Mouse (Mus musculus) hindbrain, embryonic 11.5 days (tissue): ENCODE measurements at regions not wholly inside any gene's neighbourhood (a gene's known extent, or its start where the extent isn't known, plus 50 kb on each side); places are given as distances from the start of the nearest gene placed in this dataset.
A peak's percentile ranks its signal among the peaks of the same experiment; 100 is the strongest.

ENCODE experiments used
- ATAC-seq: fragments of 200-750 bp; cut with Nextera tagmentation; 2 replicates; pipeline ENCODE4 v1.8.0; 2017; ENCODE audit warnings: mild to moderate bottlenecking, moderate TSS enrichment, moderate library complexity; ENCODE audit not compliant: low FRiP score
- DNase-seq: peaks from one replicate; pipeline ENCODE4 v3.0.0-alpha.2; 2015; ENCODE audit warnings: low spot score
- H3K27ac ChIP-seq: fragments of 300-500 bp; sonication (generic); 2 replicates; pipeline ENCODE4 v1.5.1; 2014; ENCODE audit warnings: mild to moderate bottlenecking, low read depth, low read length
- H3K27me3 ChIP-seq: fragments of 300-500 bp; sonication (generic); 2 replicates; pipeline ENCODE4 v1.6.1; 2014; ENCODE audit warnings: mild to moderate bottlenecking, low read length, moderate library complexity, mixed read lengths; ENCODE audit not compliant: control insufficient read depth, insufficient read depth
- H3K36me3 ChIP-seq: fragments of 300-500 bp; sonication (generic); 2 replicates; pipeline ENCODE4 v1.6.1; 2014; ENCODE audit warnings: mild to moderate bottlenecking, low read length, moderate library complexity, mixed read lengths; ENCODE audit not compliant: control insufficient read depth, insufficient read depth
- H3K4me1 ChIP-seq: fragments of 300-500 bp; sonication (generic); replicated peaks from 2 replicates; pipeline ENCODE4 v1.6.1; 2014; ENCODE audit warnings: low read length, mixed read lengths; ENCODE audit not compliant: control insufficient read depth, insufficient read depth
- H3K4me2 ChIP-seq: fragments of 300-500 bp; sonication (generic); replicated peaks from 2 replicates; pipeline ENCODE4 v1.6.1; 2014; ENCODE audit warnings: mild to moderate bottlenecking, low read depth, low read length
- H3K4me3 ChIP-seq: fragments of 300-500 bp; sonication (generic); 2 replicates; pipeline ENCODE4 v1.5.1; 2014; ENCODE audit warnings: low read depth, low read length
- H3K9ac ChIP-seq: fragments of 300-500 bp; sonication (generic); 2 replicates; pipeline ENCODE4 v1.6.1; 2014; ENCODE audit warnings: low read depth, low read length
- H3K9me3 ChIP-seq: fragments of 300-500 bp; sonication (generic); 2 replicates; pipeline ENCODE4 v1.6.1; 2016; ENCODE audit warnings: low read length; ENCODE audit not compliant: control insufficient read depth
- WGBS: fragments of 180-500 bp; shearing (Covaris S2); extraction: QIAGEN DNeasy Blood & Tissue Kit; methylation state at CpG from one replicate; pipeline ENCODE4 v1.1.7; 2014; 5-methylcytosine and 5-hydroxymethylcytosine counted together

DNA sequence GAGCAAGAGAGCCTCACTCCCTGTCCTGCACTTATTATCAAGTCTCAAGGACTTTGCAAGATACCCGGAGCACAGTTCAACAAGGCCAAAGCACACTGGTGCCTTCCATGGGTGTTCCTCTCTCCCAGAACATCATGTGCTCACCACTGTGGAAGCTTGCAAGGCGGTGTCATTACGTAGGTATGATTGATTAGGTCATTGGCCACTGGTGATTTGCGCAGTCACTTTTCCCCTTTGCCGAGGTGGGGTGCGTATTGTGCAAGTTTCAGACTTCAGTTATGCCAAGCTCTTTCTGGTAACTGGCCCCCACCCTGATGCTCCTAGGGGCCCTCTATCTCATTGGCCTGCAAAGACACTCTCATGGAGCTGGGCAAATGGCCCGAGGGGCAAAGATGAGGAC is 98.3 kb upstream of the Errfi1 start:
- DNase-seq (no peak), ATAC-seq (no peak)
- H3K27ac ChIP-seq = no peak overlapping the region
- WGBS = 91% methylated on average over 7 of the region's 7 CpGs
- no peak overlapping the region for H3K4me3 ChIP-seq
- no peaks in the 10 kb centered on the region for H3K27me3 ChIP-seq
- H3K4me2 ChIP-seq = no peak overlapping the region
- H3K9me3 ChIP-seq = no peaks in the 10 kb centered on the region
- no peak overlapping the region for H3K9ac ChIP-seq
- peaks cover 7% of the 10 kb centered on the region; the same call in 1 of the 2 replicates for H3K4me1 ChIP-seq
- no peaks in the 10 kb centered on the region for H3K36me3 ChIP-seq

DNA sequence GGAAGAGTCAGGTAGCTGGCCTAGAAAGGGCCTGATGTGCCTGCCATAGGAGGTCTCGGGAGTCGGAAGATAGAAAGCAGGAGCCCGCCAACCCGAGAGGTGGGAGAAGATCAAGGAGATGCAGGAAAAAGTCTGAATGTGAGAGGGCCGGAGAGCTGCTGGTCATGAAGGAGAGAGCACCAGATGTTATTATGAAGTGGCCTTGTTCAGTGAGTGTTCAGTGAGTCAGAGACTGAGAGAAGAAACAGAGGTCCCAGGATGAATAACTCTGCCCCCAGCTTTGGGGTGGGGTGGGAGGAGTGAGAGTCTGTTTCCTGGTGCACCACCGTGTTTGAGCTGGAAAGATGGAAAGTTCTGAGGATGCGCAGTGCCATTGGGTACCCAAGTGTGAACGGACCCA is 100.2 kb upstream of the Slc45a1 start:
- H3K27ac ChIP-seq = no peak overlapping the region

GRCm38 (mm10) chr4:150750445-150751213 is 98.7 kb upstream of the Slc45a1 start:
- Histone ChIP-seq H3K27me3 (no peaks in the 10 kb centered on the region), H3K4me2 (no peak overlapping the region), H3K27ac (0 out of 2 replicates have a peak overlapping the region, but pooled peaks have one; percentile 36), H3K9me3 (no peaks in the 10 kb centered on the region), H3K4me3 (no peak overlapping the region), H3K9ac (no peak overlapping the region), H3K4me1 (peaks cover 2% of the 10 kb centered on the region; the same call in 1 of the 2 replicates), H3K36me3 (no peaks in the 10 kb centered on the region)
- ATAC-seq (no peak), DNase-seq (no peak)
- WGBS = 75% methylated on average over 13 of the region's 13 CpGs

More for the DNA sequence above, 100.2 kb upstream of the Slc45a1 start:
- Histone ChIP-seq H3K27me3 (no peaks in the 10 kb centered on the region), H3K4me1 (no peaks in the 10 kb centered on the region), H3K4me2 (no peak overlapping the region), H3K9ac (no peak overlapping the region), H3K36me3 (no peaks in the 10 kb centered on the region), H3K9me3 (no peaks in the 10 kb centered on the region), H3K4me3 (no peak overlapping the region)
- DNase-seq (no peak), ATAC-seq (no peak)
- 89% methylated on average over 8 of the region's 8 CpGs for WGBS

GRCm38 (mm10) chr4:150749066-150749465 is 97.1 kb upstream of the Slc45a1 start:
- Histone ChIP-seq H3K4me1 (peaks cover 3% of the 10 kb centered on the region; the same call in 1 of the 2 replicates), H3K9me3 (no peaks in the 10 kb centered on the region), H3K9ac (no peak overlapping the region), H3K27me3 (no peaks in the 10 kb centered on the region), H3K4me2 (no peak overlapping the region), H3K27ac (no peak overlapping the region), H3K36me3 (no peaks in the 10 kb centered on the region), H3K4me3 (no peak overlapping the region)
- WGBS = 88% methylated on average over 8 of the region's 8 CpGs
- no peak for DNase-seq
- ATAC-seq = no peak

GRCm38 (mm10) chr4:150748099-150749000 is 96.4 kb upstream of the Slc45a1 start:
- H3K27ac ChIP-seq = no peak overlapping the region
- ATAC-seq = no peak
- H3K4me2 ChIP-seq = no peak overlapping the region
- H3K27me3 ChIP-seq = no peaks in the 10 kb centered on the region
- no peaks in the 10 kb centered on the region for H3K36me3 ChIP-seq
- no peak for DNase-seq
- H3K4me1 ChIP-seq = peaks cover 3% of the 10 kb centered on the region; the same call in 1 of the 2 replicates
- H3K4me3 ChIP-seq = no peak overlapping the region
- H3K9me3 ChIP-seq = no peaks in the 10 kb centered on the region
- 58% methylated on average over 13 of the region's 13 CpGs for WGBS
- H3K9ac ChIP-seq = no peak overlapping the region

- Histone ChIP-seq H3K4me2 (no peak overlapping the region), H3K27me3 (no peaks in the 10 kb centered on the region), H3K36me3 (no peaks in the 10 kb centered on the region), H3K9ac (no peak overlapping the region), H3K4me3 (no peak overlapping the region), H3K9me3 (no peaks in the 10 kb centered on the region), H3K4me1 (peaks cover 5% of the 10 kb centered on the region; the same call in 1 of the 2 replicates), H3K27ac (peak overlapping the region; percentile 24)
- DNase-seq (no peak), ATAC-seq (no peak)
- WGBS = 90% methylated on average over 13 of the region's 13 CpGs
Measured at GRCm38 (mm10) chr4:150746430-150746923, 94.5 kb upstream of the Slc45a1 start.

DNA sequence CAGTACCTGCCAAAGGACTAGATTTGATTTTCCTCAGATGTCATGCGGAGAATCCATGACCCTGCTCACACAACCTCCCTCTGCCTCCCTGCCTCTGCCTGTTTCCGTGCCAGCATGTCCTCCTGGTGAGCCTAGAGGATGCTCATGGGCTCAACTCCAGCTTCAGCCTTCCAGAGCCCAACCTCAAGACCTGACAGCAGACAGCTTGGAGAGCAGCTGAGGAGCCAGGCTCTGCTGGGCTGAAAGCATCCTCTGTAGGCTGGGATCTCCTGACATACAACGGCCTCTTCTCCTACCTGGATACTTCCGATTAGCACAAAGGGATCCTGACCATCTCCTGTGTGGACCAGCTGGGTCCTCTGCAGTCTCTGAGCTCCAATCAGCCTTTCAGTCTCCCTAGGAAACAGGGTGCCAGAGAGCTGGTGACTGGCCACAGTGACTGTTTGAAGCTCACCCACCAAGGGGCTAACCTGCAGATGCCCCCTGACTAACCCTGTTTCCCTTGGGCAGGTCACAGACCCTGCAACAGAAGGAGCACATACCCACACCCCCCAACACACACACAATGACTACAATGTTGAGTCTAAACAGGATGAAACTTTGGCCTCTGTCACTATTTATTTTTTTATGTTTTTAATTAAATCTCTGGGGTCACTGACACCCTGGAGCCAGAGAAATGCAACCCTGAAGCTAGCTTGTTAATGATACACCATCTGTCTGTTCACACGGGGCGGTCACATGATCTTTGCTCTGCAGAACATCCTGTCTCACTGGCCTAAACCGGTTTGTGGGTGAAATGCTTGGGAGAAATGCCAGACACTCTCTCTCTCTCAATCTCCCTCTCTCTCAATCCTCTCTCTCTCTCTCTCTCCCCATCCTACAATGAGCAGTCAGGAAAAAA is 93.8 kb upstream of the Slc45a1 start:
- 59% methylated on average over 7 of the region's 7 CpGs for WGBS
- Histone ChIP-seq H3K9me3 (no peaks in the 10 kb centered on the region), H3K4me1 (peaks cover 5% of the 10 kb centered on the region; the same call in 1 of the 2 replicates), H3K27me3 (no peaks in the 10 kb centered on the region), H3K36me3 (no peaks in the 10 kb centered on the region), H3K27ac (peak overlapping the region; percentile 40), H3K4me2 (no peak overlapping the region), H3K9ac (no peak overlapping the region; the same call in 1 of the 2 replicates), H3K4me3 (no peak overlapping the region)
- ATAC-seq (peak; percentile 51; the same call in 1 of the 2 replicates), DNase-seq (peak; percentile 58)

DNA sequence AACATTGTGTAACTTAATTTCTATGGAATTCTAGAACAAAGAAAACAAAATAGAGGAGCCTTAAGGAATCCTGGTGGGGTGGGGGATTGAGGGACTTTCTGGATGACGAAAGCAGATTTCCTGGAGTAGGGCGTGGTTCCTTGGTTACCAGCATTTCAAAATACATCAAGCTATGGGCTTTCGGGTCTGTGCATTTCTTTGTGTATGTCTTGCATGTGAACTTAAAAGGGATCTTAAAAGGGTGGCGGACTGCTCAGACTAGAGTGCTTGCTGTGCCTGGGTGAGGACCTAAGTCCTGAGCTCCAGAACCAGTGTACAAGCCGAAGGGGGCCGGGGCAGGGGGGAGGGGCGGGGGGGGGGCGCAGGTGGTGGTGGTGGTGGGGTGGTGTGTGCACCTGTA is 91.5 kb upstream of the Slc45a1 start:
- Histone ChIP-seq H3K27ac (no peak overlapping the region), H3K9me3 (no peaks in the 10 kb centered on the region), H3K4me2 (no peak overlapping the region), H3K4me3 (no peak overlapping the region), H3K27me3 (no peaks in the 10 kb centered on the region), H3K9ac (no peak overlapping the region), H3K36me3 (no peaks in the 10 kb centered on the region), H3K4me1 (peaks cover 5% of the 10 kb centered on the region)
- WGBS = 66% methylated on average over 8 of the region's 8 CpGs
- ATAC-seq (no peak), DNase-seq (no peak)
